Mouse (Mus musculus): ENCODE results near the gene Fuom. TPM values are rescaled to one million over a fixed set of nuclear protein-coding genes. Genes with fewer than 3 reads are reported as not detected.
"Not testable (repeated sequence)": the region's sequence is repeated elsewhere in the genome, so short reads cannot be mapped to it uniquely, and the experiment has no call there.

Gene Fuom
- total RNA-seq (2021), result 10 to 100 TPM; 22.6 to 30.0 TPM

DNA sequence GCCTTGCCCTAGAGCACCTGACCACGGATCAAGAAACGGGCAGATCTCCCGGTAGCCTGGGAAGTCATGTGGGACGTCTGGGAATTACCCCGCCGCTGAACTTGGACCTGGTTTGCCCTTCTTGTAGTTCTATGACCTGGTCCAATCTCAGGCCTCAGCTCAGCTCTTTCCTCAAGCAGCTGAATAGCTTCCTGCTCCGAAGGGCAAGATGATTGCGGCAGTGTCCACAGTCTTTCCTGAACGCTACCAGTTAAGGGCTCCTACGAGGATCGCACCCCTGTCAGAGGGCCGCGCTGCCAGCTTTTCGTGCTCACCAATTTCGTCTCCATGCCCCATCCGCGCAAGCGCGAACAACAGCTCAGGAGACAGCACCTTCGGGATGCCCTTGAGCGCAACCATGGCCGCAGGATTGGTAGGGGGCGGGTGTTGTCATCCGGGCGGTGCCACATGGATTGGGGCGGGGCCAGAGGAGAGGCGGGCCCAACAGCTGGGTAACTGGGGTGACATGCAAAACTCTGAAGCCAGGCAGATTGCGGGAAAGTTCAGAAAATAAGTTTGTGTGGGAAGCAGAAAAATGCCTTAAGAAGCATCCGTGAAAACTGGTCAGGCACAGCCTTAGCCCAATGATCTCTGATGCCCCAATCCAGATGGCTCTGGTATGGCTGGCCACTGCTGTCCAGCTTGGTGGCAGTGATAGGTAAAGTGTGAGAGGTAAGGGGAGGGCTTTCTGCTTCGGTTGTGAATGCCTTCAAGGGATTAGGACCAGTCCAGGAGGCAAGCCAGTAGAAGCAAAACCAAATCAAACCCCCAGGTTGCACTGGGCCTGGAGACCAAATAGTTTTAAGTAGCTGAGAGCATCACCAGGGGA is at the start of gene Fuom:
Gene Fuom (minus strand): TSS at position 449 of the 868 bp plus-strand sequence.
- DNase-seq (ENCODE audit: extremely low spot score in 1 of 2, low spot score in 2 of 2), result peak; percentile 73 to 89
- intact Hi-C loops (cut with DNase I), result no loop called here

GRCm38 (mm10) chr7:140144550-140144949 is 42.3 kb upstream of the Fuom start:
- no peak for DNase-seq (ENCODE audit: extremely low spot score in 1 of 2, low spot score in 2 of 2)
- intact Hi-C loops (cut with DNase I), result no loop called here

DNA sequence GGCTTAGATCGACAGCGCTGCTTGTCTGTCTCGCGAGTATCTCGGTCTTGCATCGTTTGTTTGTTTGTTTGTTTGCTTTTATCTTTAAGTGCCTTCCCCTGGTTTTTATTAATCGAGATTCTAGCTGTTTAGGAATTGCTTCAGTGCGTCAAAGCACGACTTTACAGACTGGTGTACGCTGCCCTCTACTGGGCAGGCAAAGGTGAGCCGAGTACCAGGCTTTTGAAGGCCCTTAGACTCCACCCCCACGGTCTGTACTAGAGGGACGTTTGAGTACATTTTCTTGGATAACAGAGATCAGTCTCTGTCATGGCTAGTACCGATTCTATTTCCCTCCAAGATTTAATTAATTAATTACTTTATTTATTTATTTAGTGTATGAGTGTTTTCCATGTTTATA is 39.1 kb upstream of the Fuom start:
- intact Hi-C loops (cut with DNase I), result loop anchor here (2.0 kb wide), 1 partner anchor 61 kb away; no protein-coding TSS in a partner anchor
- DNase-seq (ENCODE audit: extremely low spot score in 1 of 2, low spot score in 2 of 2), result peak in 1 of 2 experiments; percentile 75

- DNase-seq (ENCODE audit: extremely low spot score in 1 of 2, low spot score in 2 of 2), result no peak
- intact Hi-C loops (cut with DNase I), result no loop called here
These were observed 35.7 kb upstream of the Fuom start for GRCm38 (mm10) chr7:140138021-140138310.

GRCm38 (mm10) chr7:140137135-140138020 is 35.1 kb upstream of the Fuom start, which contains the start of gene Mtg1:
Gene Mtg1, plus strand, starts transcription at chr7:140137564.
- peak; percentile 96 to 97 for DNase-seq (ENCODE audit: extremely low spot score in 1 of 2, low spot score in 2 of 2)
- intact Hi-C loops (cut with DNase I), result no loop called here

DNA sequence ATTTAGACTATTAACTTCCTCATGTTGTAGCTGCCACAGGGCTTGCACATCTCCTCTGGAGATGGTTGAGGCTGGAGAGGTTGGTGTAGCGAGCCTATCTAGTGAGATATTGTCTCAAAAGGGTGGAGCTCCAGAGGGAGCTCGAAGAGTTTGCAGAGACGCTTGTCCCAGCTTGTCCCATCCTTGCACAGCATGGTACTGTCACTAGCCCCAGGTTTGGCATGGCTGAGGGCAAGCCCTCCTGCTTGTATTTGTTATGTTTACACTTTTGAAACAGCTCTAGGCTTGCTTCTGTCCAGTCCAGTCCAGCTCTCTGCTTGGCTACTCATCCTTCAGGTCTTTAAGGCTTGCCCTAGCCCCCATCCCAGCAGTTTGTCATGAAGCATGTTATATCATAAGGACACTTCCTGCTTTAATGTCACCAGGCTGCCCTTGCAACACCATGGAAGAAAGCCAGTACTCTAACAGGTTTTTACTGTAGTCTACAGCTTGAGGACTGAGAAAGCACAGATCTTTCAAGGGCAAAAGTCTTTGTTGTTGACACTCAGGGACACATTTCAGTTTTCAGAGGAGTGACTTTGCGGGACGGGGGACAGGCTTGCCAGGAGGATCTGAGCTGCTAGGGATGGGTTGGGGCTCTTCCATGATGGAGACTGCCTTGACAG is 33.0 kb upstream of the Fuom start:
- intact Hi-C loops (cut with DNase I), result no loop called here
- DNase-seq (ENCODE audit: extremely low spot score in 1 of 2, low spot score in 2 of 2), result no peak

GRCm38 (mm10) chr7:140134033-140134432 is 31.8 kb upstream of the Fuom start:
- intact Hi-C loops (cut with DNase I), result not testable (repeated sequence)

GRCm38 (mm10) chr7:140132184-140132583 is 29.9 kb upstream of the Fuom start:
- DNase-seq (ENCODE audit: extremely low spot score in 1 of 2, low spot score in 2 of 2); intact Hi-C loops (cut with DNase I): not testable (repeated sequence)

More at GRCm38 (mm10) chr7:140134033-140134432, 31.8 kb upstream of the Fuom start:
- DNase-seq (ENCODE audit: extremely low spot score in 1 of 2, low spot score in 2 of 2), result not testable (repeated sequence)

DNA sequence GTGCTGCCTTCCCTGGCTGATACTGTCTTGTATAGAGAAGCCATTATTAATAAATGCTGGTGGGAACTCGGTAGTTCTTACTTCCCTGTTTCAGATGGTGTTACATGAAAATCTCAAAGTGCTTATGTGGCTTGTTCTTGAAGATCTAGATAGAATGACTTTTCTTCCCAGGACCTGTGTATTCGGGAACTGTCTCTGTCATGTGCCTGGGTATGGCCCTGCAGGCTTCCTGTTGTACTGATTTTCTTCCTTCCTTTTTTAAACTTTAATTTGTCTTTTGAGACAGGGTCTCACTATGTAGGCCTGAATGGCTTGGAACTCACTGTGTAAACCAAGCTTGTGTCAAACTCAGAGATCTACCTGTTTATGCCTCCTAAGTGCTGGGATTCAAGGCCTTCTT is 25.7 kb upstream of the Fuom start:
- no peak for DNase-seq (ENCODE audit: extremely low spot score in 1 of 2, low spot score in 2 of 2)
- intact Hi-C loops (cut with DNase I), result no loop called here

- intact Hi-C loops (cut with DNase I), result no loop called here
- DNase-seq (ENCODE audit: extremely low spot score in 1 of 2, low spot score in 2 of 2), result no peak
These were observed 24.7 kb upstream of the Fuom start for GRCm38 (mm10) chr7:140126934-140127333.

GRCm38 (mm10) chr7:140126022-140126350 is 23.7 kb upstream of the Fuom start:
- no peak for DNase-seq (ENCODE audit: extremely low spot score in 1 of 2, low spot score in 2 of 2)
- intact Hi-C loops (cut with DNase I), result no loop called here

- intact Hi-C loops (cut with DNase I), result no loop called here
- DNase-seq (ENCODE audit: extremely low spot score in 1 of 2, low spot score in 2 of 2), result peak; percentile 83 to 95
These were observed 23.2 kb upstream of the Fuom start for GRCm38 (mm10) chr7:140125278-140126021.

- intact Hi-C loops (cut with DNase I), result no loop called here
- no peak for DNase-seq (ENCODE audit: extremely low spot score in 1 of 2, low spot score in 2 of 2)
These were observed 22.1 kb upstream of the Fuom start for GRCm38 (mm10) chr7:140124382-140124781.

- intact Hi-C loops (cut with DNase I), result no loop called here
- no peak for DNase-seq (ENCODE audit: extremely low spot score in 1 of 2, low spot score in 2 of 2)
These were observed 20.5 kb upstream of the Fuom start for GRCm38 (mm10) chr7:140122765-140123164.

GRCm38 (mm10) chr7:140121338-140121910 is 19.2 kb upstream of the Fuom start:
- intact Hi-C loops (cut with DNase I), result no loop called here
- DNase-seq (ENCODE audit: extremely low spot score in 1 of 2, low spot score in 2 of 2), result no peak

DNA sequence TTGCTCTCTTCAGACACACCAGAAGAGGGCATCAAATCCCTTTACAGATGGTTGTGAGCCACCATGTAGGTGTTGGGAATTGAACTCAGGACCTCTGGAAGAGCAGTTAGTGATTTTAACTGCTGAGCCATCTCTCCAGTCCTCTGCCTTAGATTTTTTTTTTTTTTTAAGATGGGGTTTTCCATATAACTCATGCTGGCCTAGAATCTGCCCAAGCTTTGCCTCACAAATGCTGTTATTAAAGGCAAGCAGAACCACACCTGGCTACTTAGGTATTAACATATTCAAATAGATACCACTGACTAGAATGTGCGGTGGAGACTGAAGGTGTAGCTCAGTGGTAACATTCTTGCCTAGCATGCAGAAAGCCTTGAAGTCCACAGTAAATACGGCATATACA is 18.2 kb upstream of the Fuom start:
- intact Hi-C loops (cut with DNase I), result no loop called here
- no peak for DNase-seq (ENCODE audit: extremely low spot score in 1 of 2, low spot score in 2 of 2)

DNA sequence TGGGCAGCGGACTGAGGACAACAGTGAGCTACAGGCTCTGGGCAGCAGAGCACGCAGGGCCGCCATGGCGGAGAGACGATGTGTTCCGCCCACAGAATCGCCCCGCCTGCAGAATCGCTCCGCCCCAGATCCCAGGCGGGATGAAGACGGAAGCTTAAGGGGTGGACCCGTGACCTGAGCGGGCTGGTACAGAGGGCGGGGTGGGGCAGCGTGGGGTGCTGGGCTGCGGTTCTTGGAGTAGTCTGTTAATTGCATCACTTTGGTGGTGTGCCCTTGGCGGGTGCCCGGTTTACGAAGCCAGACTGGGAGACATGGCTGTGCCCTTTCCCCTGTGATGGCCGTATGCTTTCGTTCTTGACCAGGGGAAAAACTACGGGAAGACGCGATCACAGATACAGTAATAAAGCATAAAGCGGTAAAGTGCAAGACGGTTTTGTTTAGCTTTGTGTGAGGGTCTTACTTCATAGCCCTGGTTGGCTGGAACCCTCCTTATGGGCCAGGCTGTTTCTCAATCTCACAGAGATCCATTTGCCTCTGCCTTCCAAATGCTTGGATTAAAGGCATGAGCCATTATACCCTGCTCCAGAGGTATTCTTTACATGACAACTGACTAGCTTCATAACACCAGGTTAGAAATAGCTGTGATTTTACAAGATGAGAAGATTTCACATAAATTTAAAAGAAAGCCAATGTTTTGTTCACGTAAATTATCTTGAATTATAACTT is 14.3 kb upstream of the Fuom start, which contains the start of gene Echs1:
Gene Echs1 (minus strand): TSS at position 148 of the 726 bp plus-strand sequence.
- intact Hi-C loops (cut with DNase I), result loop anchor here (5.0 kb wide), 1 partner anchor 34 kb away; the partner anchor contains the start of gene Caly
- peak; percentile 72 to 93 for DNase-seq (ENCODE audit: extremely low spot score in 1 of 2, low spot score in 2 of 2)

Measured in left cerebral cortex, postnatal 10 days (tissue).